Mouse (Mus musculus) kidney, adult 10 weeks (tissue): ENCODE results near the gene Olfr1294. TPM values are rescaled to one million over a fixed set of nuclear protein-coding genes. Genes with fewer than 3 reads are reported as not detected.

Experiments used
- polyA plus RNA-seq: library from polyadenylated mRNA; stranded (reverse); fragments of 350-450 nt; fragmentation: Illumina TruSeq; extraction: RNeasy Lipid Tissue Mini Kit (QIAGEN cat#74804); gene quantifications from one replicate; pipeline ENCODE4 v1.2.3, GENCODE M21; 2014; ENCODE audit warnings: low read depth, low replicate concordance

Olfr1294 gene
- not detected for polyA plus RNA-seq

DNA sequence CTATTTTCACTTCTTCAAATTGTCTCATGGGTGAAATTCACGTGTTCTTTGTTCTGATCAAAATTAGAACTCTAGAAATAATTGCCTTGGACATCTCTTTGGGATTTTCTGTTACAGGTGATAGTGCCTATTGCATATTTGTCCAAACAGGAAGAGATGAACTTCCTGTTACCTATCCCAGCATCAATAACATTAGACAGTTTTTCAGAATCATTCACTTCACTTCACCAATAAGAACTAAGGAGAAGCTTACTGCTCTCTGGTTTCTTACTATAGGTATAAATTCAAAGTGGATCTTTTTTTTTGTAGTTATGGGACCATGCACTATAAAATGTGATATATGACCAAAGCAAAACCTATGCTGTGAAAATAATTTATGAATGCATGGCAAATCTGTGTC is at the start of gene Olfr1294:
TSS of gene Olfr1294 (minus strand) at position 101 of the 400 bp plus-strand sequence.

GRCm38 (mm10) chr2:111569581-111569980 is 29.5 kb upstream of the Olfr1294 start, which contains the start of gene Olfr1295:
Olfr1295 (minus strand) TSS chr2:111569681.

GRCm38 (mm10) chr2:111524903-111525302 is 15.2 kb downstream of the Olfr1294 start, which contains the start of gene Olfr1293-ps:
Olfr1293-ps (plus strand) TSS chr2:111525203.

GRCm38 (mm10) chr2:111496880-111497279 is 43.2 kb downstream of the Olfr1294 start, which contains the start of gene Olfr1291-ps1:
Olfr1291-ps1 (plus strand) TSS chr2:111497180.

DNA sequence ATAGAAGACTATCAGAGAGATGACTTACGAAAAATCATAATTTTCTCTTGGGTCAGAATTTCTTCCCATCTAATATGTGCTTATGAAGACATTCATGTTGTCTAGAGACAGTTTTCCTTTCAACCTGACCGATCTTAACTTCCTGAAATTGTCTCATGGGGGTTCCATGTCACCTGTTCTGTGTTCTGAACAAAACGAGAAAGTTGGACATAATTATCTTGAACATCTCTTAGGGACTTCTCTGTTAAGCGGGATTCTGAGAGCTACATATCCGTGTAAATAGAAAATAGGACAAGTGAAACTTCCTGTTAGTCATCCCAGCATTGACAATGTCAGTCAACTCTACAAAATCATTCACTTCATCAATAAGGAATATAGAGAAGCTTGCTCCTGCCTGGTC is 46.4 kb downstream of the Olfr1294 start, which contains the start of gene Olfr1290:
TSS of gene Olfr1290 (minus strand) at position 101 of the 400 bp plus-strand sequence.

Other genes with a start within 250 kb of the Olfr1294 start
- not detected for gene Olfr1279, start 239.7 kb downstream of the Olfr1294 start, polyA plus RNA-seq
- not detected for gene Olfr1280, start 226.3 kb downstream of the Olfr1294 start, polyA plus RNA-seq
- not detected for gene Olfr1281, start 213.8 kb downstream of the Olfr1294 start, polyA plus RNA-seq
- gene Olfr1282, start 204.2 kb downstream of the Olfr1294 start, polyA plus RNA-seq = not detected
- not detected for gene Olfr1283, start 173.5 kb downstream of the Olfr1294 start, polyA plus RNA-seq
- gene Olfr1284, start 164.8 kb downstream of the Olfr1294 start, polyA plus RNA-seq = not detected
- not detected for gene Olfr1286, start 117.2 kb downstream of the Olfr1294 start, polyA plus RNA-seq
- gene Olfr1287, start 91.1 kb downstream of the Olfr1294 start, polyA plus RNA-seq = not detected
- not detected for gene Olfr1288, start 66.2 kb downstream of the Olfr1294 start, polyA plus RNA-seq
- not detected for gene Olfr1289, start 59.5 kb downstream of the Olfr1294 start, polyA plus RNA-seq
- gene Olfr1290, start 46.5 kb downstream of the Olfr1294 start, polyA plus RNA-seq = not detected
- not detected for gene Olfr1291-ps1, start 43.1 kb downstream of the Olfr1294 start, polyA plus RNA-seq
- not detected for gene Olfr1293-ps, start 15.1 kb downstream of the Olfr1294 start, polyA plus RNA-seq
- not detected for gene Olfr1295, start 29.4 kb upstream of the Olfr1294 start, polyA plus RNA-seq
- not detected for gene Olfr1297, start 86.2 kb upstream of the Olfr1294 start, polyA plus RNA-seq
- not detected for gene Olfr1298, start 108.9 kb upstream of the Olfr1294 start, polyA plus RNA-seq
- not detected for gene Olfr1299, start 121.1 kb upstream of the Olfr1294 start, polyA plus RNA-seq
- gene Olfr1301, start 210.7 kb upstream of the Olfr1294 start, polyA plus RNA-seq = not detected
- gene Olfr1302, start 237.1 kb upstream of the Olfr1294 start, polyA plus RNA-seq = not detected